Mouse (Mus musculus) CH12.LX (cell line): Measurements from ENCODE around the gene Hist1h2ab. TPM values are rescaled to one million over a fixed set of nuclear protein-coding genes. Genes with fewer than 3 reads are reported as not detected.

ENCODE experiments used
- DNase-seq: peaks from one replicate; pipeline ENCODE4 v3.0.0-alpha.2; 2013; ENCODE audit errors: extremely low read depth
- H3K27ac ChIP-seq: 2 replicates; pipeline ENCODE4 v1.5.1; 2012; ENCODE audit warnings: low read depth, mild to moderate bottlenecking, control low read depth, moderate library complexity; ENCODE audit not compliant: insufficient read depth
- H3K27me3 ChIP-seq: replicated peaks from 2 replicates; pipeline ENCODE3; 2012; ENCODE audit warnings: inconsistent platforms
- H3K36me3 ChIP-seq, 2 experiments: replicated peaks in 1 of 2; 2 replicates each; pipeline versions ENCODE3 to v1.6.1; 2012; ENCODE audit warnings: inconsistent platforms in 1 of 2, low read length in 1 of 2, mild to moderate bottlenecking in 1 of 2, mixed read lengths in 1 of 2, moderate library complexity in 1 of 2; ENCODE audit not compliant: control insufficient read depth in 1 of 2, insufficient read depth in 1 of 2
- H3K4me1 ChIP-seq, 2 experiments: 2 replicates each; pipeline ENCODE4 v1.6.1; 2012; ENCODE audit warnings: inconsistent platforms in 1 of 2, moderate library complexity in 1 of 2; ENCODE audit not compliant: insufficient read depth in 2 of 2, control insufficient read depth in 1 of 2
- H3K4me2 ChIP-seq: 2 replicates; pipeline ENCODE4 v1.6.1; 2012; ENCODE audit warnings: low read depth, mild to moderate bottlenecking, control low read depth; ENCODE audit not compliant: poor library complexity, insufficient read depth, severe bottlenecking
- H3K4me3 ChIP-seq, 3 experiments: fragments of 150-350 bp in 1 of 3; sonication (generic) in 1 of 3; replicated peaks in 1 of 3; 2 replicates each; pipeline versions ENCODE3 to v1.5.1; 2011 to 2012; ENCODE audit warnings: low read depth in 2 of 3, low read length in 2 of 3, mild to moderate bottlenecking in 2 of 3, moderate library complexity in 2 of 3, control low read depth in 1 of 3, improper control_type of control experiment in 1 of 3, inconsistent platforms in 1 of 3, mixed read lengths in 1 of 3; ENCODE audit not compliant: poor library complexity in 1 of 3
- H3K79me2 ChIP-seq: replicated peaks from 2 replicates; pipeline ENCODE4 v1.6.1; 2012; ENCODE audit warnings: mild to moderate bottlenecking, moderate library complexity; ENCODE audit not compliant: control insufficient read depth, poor library complexity, insufficient read depth, severe bottlenecking; ENCODE audit errors: extremely low read depth
- H3K9ac ChIP-seq: 2 replicates; pipeline ENCODE4 v1.6.1; 2012; ENCODE audit warnings: low read depth, mild to moderate bottlenecking, control low read depth, moderate library complexity; ENCODE audit not compliant: insufficient read depth
- H3K9me3 ChIP-seq: replicated peaks from 2 replicates; pipeline ENCODE3; 2012; ENCODE audit warnings: low read length, inconsistent platforms, mixed read lengths
- BHLHE40 ChIP-seq: IDR thresholded peaks from 2 replicates; pipeline ENCODE4 v1.6.1; 2011; ENCODE audit warnings: mild to moderate bottlenecking, low read depth, low read length, improper control_type of control experiment
- CHD1 ChIP-seq: IDR thresholded peaks from 2 replicates; pipeline ENCODE4 v1.6.1; 2012; ENCODE audit warnings: low read depth, low read length, improper control_type of control experiment, inconsistent platforms
- CTCF ChIP-seq, 2 experiments: IDR thresholded peaks in 1 of 2; conservative IDR thresholded peaks in 1 of 2; 2 replicates each; pipeline ENCODE4 v1.5.1; 2011 to 2012; ENCODE audit warnings: low read depth in 2 of 2, low read length in 2 of 2, improper control_type of control experiment in 1 of 2, inconsistent platforms in 1 of 2, mild to moderate bottlenecking in 1 of 2, moderate library complexity in 1 of 2
- E2F4 ChIP-seq: IDR thresholded peaks from 2 replicates; pipeline ENCODE4 v1.6.1; 2011; ENCODE audit warnings: low read depth, low read length, improper control_type of control experiment; ENCODE audit not compliant: insufficient replicate concordance
- ELF1 ChIP-seq: IDR thresholded peaks from 2 replicates; pipeline ENCODE4 v1.6.1; 2014; ENCODE audit warnings: low read depth, mild to moderate bottlenecking, inconsistent platforms, low read length, improper control_type of control experiment
- ETS1 ChIP-seq: conservative IDR thresholded peaks from 2 replicates; pipeline ENCODE4 v1.6.1; 2012; ENCODE audit warnings: low read depth, mild to moderate bottlenecking, inconsistent platforms, low read length, improper control_type of control experiment, moderate library complexity
- HCFC1 ChIP-seq: IDR thresholded peaks from 2 replicates; pipeline ENCODE4 v1.6.1; 2012; ENCODE audit warnings: low read depth, mild to moderate bottlenecking, inconsistent platforms, low read length, improper control_type of control experiment
- JUN ChIP-seq: IDR thresholded peaks from 2 replicates; pipeline ENCODE4 v1.6.1; 2011; ENCODE audit warnings: low read depth, mild to moderate bottlenecking, low read length, improper control_type of control experiment, moderate library complexity; ENCODE audit not compliant: insufficient read depth
- KAT2A ChIP-seq: IDR thresholded peaks from 2 replicates; pipeline ENCODE4 v1.6.1; 2012; ENCODE audit warnings: low read length, improper control_type of control experiment, inconsistent platforms; ENCODE audit not compliant: insufficient replicate concordance
- MAX ChIP-seq: IDR thresholded peaks from 2 replicates; pipeline ENCODE4 v1.6.1; 2011; ENCODE audit warnings: low read length, improper control_type of control experiment
- MAZ ChIP-seq: IDR thresholded peaks from 2 replicates; pipeline ENCODE4 v1.6.1; 2012; ENCODE audit warnings: low read depth, mild to moderate bottlenecking, inconsistent platforms, low read length, improper control_type of control experiment, moderate library complexity
- MEF2A ChIP-seq: IDR thresholded peaks from 2 replicates; pipeline ENCODE4 v1.6.1; 2014; ENCODE audit warnings: low read depth, mild to moderate bottlenecking, inconsistent platforms, low read length, improper control_type of control experiment, borderline replicate concordance
- MYC ChIP-seq: IDR thresholded peaks from 2 replicates; pipeline ENCODE4 v1.6.1; 2011; ENCODE audit warnings: low read depth, mild to moderate bottlenecking, improper control_type of control experiment, low read length
- NELFE ChIP-seq: IDR thresholded peaks from 2 replicates; pipeline ENCODE4 v1.6.1; 2011; ENCODE audit warnings: low read depth, low read length, improper control_type of control experiment
- NRF1 ChIP-seq: IDR thresholded peaks from 2 replicates; pipeline ENCODE4 v1.6.1; 2014; ENCODE audit warnings: low read depth, mild to moderate bottlenecking, inconsistent platforms, low read length, improper control_type of control experiment, moderate library complexity
- PAX5 ChIP-seq: IDR thresholded peaks from 2 replicates; pipeline ENCODE4 v1.6.1; 2012; ENCODE audit warnings: low read length, inconsistent platforms, mixed read lengths
- POLR2A ChIP-seq: IDR thresholded peaks from 2 replicates; pipeline ENCODE4 v1.6.1; 2011; ENCODE audit warnings: low read depth, mild to moderate bottlenecking, improper control_type of control experiment, low read length
- POLR2AphosphoS2 ChIP-seq: IDR thresholded peaks from 2 replicates; pipeline ENCODE4 v1.6.1; 2011; ENCODE audit warnings: low read depth, low read length, improper control_type of control experiment
- RAD21 ChIP-seq: IDR thresholded peaks from 2 replicates; pipeline ENCODE4 v1.6.1; 2011; ENCODE audit warnings: low read depth, mild to moderate bottlenecking, low read length, improper control_type of control experiment, moderate library complexity
- RCOR1 ChIP-seq: conservative IDR thresholded peaks from 2 replicates; pipeline ENCODE4 v1.6.1; 2012; ENCODE audit warnings: low read depth, mild to moderate bottlenecking, inconsistent platforms, low read length, improper control_type of control experiment
- SIN3A ChIP-seq: IDR thresholded peaks from 2 replicates; pipeline ENCODE4 v1.6.1; 2012; ENCODE audit warnings: low read length, improper control_type of control experiment, inconsistent platforms
- SMC3 ChIP-seq: IDR thresholded peaks from 2 replicates; pipeline ENCODE4 v1.6.1; 2011; ENCODE audit warnings: low read depth, low read length, improper control_type of control experiment
- TBP ChIP-seq: conservative IDR thresholded peaks from 2 replicates; pipeline ENCODE4 v1.6.1; 2011; ENCODE audit warnings: low read depth, low read length, improper control_type of control experiment
- TCF12 ChIP-seq: IDR thresholded peaks from 2 replicates; pipeline ENCODE4 v1.6.1; 2014; ENCODE audit warnings: low read depth, mild to moderate bottlenecking, inconsistent platforms, low read length, improper control_type of control experiment
- UBTF ChIP-seq: IDR thresholded peaks from 2 replicates; pipeline ENCODE4 v1.6.1; 2012; ENCODE audit warnings: low read depth, mild to moderate bottlenecking, inconsistent platforms, low read length, improper control_type of control experiment, moderate library complexity
- USF1 ChIP-seq: IDR thresholded peaks from 2 replicates; pipeline ENCODE4 v1.6.1; 2014; ENCODE audit warnings: low read depth, mild to moderate bottlenecking, inconsistent platforms, low read length, improper control_type of control experiment
- USF2 ChIP-seq: conservative IDR thresholded peaks from 2 replicates; pipeline ENCODE4 v1.6.1; 2011; ENCODE audit warnings: low read depth, low read length, improper control_type of control experiment
- ZC3H11A ChIP-seq: IDR thresholded peaks from 2 replicates; pipeline ENCODE4 v1.6.1; 2012; ENCODE audit warnings: low read depth, mild to moderate bottlenecking, inconsistent platforms, low read length, improper control_type of control experiment
- ZMIZ1 ChIP-seq: IDR thresholded peaks from 2 replicates; pipeline ENCODE4 v1.6.1; 2012; ENCODE audit warnings: low read depth, mild to moderate bottlenecking, inconsistent platforms, low read length, improper control_type of control experiment
- ZNF384 ChIP-seq: IDR thresholded peaks from 2 replicates; pipeline ENCODE4 v1.6.1; 2012; ENCODE audit warnings: low read depth, low read length, improper control_type of control experiment, inconsistent platforms
- dilution Hi-C: fragments of 300-500 bp; cut with MboI; formaldehyde crosslinking; loops from 2 replicates; pipeline ENCODE4 v1.14.3; 2020; ENCODE audit warnings: low sequenced_read_pairs; ENCODE audit not compliant: extremely low pct_unique_long_range_greater_than_20kb, extremely low pct_ligation_motif_present
- in situ Hi-C: fragments of 300-500 bp; cut with MboI; formaldehyde crosslinking; loops from 3 replicates; pipeline ENCODE4 v1.14.3; 2019; ENCODE audit warnings: low sequenced_read_pairs, low pct_ligation_motif_present, low pct_unique_long_range_greater_than_20kb, mixed read lengths
- polyA plus RNA-seq: library from polyadenylated mRNA; unstranded; fragments of >175 nt; gene quantifications from 2 replicates; pipeline ENCODE4 v1.2.1, GENCODE M21; 2012; ENCODE audit warnings: low read depth; ENCODE audit not compliant: insufficient read length
- total RNA-seq, 2 experiments: library from RNA; depleted of rRNA; stranded (reverse); fragments of 300-350 nt in 1 of 2; fragments of >200 nt in 1 of 2; gene quantifications; 2 replicates each; pipeline ENCODE4 v1.2.3; 2012 to 2014

Gene Hist1h2ab
- total and polyA plus RNA-seq, 3 experiments: 2.9 to 2,243 (median 32.6) TPM

DNA sequence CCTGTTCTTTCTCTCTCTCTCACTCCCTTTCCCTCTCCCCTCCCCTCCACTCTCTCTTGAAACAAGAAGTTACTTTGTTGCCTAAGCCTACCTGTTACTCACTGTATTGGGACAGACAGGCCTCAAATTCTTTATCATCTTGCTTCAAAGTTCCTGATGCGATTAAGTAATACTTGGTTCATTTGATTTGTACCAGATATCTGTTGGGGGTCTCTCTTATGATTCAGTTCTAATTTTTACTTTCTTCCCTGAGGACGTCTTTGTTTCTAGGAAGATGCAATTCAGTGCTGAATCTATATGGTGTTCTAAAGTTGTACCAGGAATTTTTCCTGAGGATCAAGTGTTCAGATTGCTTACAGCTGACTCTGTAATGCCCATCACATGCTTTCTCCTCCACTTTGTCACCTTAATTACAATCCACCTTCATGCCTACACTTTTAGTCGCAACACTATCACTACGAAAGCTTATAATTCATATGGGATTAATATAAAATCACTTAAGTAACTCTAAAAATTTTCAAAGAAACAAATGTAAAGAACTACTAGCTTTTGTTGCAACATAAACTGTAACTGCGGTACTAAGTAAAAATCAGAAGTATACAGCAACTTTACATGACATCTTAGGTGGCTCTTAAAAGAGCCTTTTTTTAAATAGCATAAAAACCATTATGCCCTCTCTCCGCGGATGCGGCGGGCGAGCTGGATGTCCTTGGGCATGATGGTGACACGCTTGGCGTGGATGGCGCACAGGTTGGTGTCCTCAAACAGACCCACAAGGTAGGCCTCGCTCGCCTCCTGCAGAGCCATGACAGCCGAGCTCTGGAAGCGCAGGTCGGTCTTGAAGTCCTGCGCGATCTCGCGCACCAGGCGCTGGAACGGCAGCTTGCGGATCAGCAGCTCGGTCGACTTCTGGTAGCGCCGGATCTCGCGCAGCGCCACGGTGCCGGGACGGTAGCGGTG, 6.2 kb upstream of the Hist1h2ab start (continued):
- TF ChIP-seq ELF1 (no peak), USF1 (no peak), MEF2A (0 out of 2 replicates have a peak, but pooled peaks have one; percentile 11), E2F4 (0 out of 2 replicates have a peak, but pooled peaks have one; percentile 3), RAD21 (no peak), TBP (peak; percentile 46; the same call in 1 of the 2 replicates), POLR2A (peak; percentile 58; the same call in 1 of the 2 replicates), USF2 (peak; percentile 12; the same call in 1 of the 2 replicates), CTCF (conservative IDR thresholded peaks at IDR 0.05 in 1 of 2, IDR thresholded peaks at IDR 0.05 in 1 of 2; ENCODE audit: low read depth in 2 of 2, low read length in 2 of 2) (no peak), PAX5 (no peak), ZNF384 (no peak), ETS1 (peak; percentile 49; the same call in 1 of the 2 replicates), RCOR1 (peak; percentile 97), BHLHE40 (no peak), MAZ (peak; percentile 66; the same call in 1 of the 2 replicates), POLR2AphosphoS2 (peak; percentile 100), UBTF (0 out of 2 replicates have a peak, but pooled peaks have one; percentile 94), TCF12 (no peak), CHD1 (peak; percentile 95)
- TF ChIP-seq, all 38 proteins: peak for 21

DNA sequence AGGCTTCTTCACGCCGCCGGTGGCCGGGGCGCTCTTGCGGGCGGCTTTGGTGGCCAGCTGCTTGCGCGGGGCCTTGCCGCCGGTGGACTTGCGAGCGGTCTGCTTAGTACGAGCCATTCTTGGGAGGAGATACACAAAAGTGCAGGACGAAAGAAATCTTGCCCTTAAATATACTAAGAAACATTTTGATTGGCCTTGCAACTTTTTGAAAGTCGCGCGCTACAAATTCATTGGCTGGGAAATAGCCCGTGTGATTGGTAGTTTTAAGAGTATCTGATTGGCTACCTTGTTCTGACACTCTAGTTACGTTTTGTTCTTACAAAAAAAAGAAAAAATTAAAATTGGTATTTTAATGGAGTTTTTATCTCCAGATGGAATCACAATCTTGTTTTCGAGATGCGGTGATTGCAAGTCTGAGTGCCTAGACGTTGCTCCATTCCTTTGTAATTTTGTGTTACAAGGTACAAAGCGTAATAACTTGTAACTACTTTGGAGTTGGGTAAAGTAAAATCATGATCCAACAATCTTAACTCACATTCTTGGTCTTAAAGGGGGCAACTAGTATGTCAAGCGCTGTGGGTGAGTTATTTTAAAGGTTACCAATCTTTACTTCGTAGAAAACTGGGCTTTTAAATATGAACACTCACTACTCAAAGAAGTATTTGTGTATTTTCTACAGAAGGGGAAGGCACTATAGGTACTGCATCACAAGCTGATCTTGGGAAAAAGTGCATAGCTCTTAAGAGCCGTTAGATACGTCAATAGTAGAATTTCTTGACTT, 5.4 kb upstream of the Hist1h2ab start, which contains the start of gene Hist1h3c:
Gene Hist1h3c, minus strand, starts transcription at position 222 of the 781 bp plus-strand sequence.
- Histone ChIP-seq H3K4me2 (peak within 1 kb of the TSS; percentile 74; the same call in 1 of the 2 replicates), H3K9ac (peak within 1 kb of the TSS; percentile 99), H3K4me1 (peaks cover 3 to 45% of the 10 kb centered on the region in 2 experiments; a peak in 3 of 4 replicates), H3K36me3 (no peaks in the 10 kb centered on the region), H3K27me3 (no peaks in the 10 kb centered on the region), H3K27ac (peak within 1 kb of the TSS; percentile 93), H3K9me3 (no peaks in the 10 kb centered on the region), H3K4me3 (peak within 1 kb of the TSS; percentile 13 to 49 (median 49)), H3K79me2 (no peaks in the 10 kb centered on the region)
- DNase-seq: peak; percentile 95
- in situ Hi-C loops (no loop called here), dilution Hi-C loops (loop anchor here (10.0 kb wide), 1 partner anchor 51 kb away; the partner anchor contains the start of genes Hist1h1t and Hist1h4c)
- no peak for TF ChIP-seq CTCF (conservative IDR thresholded peaks at IDR 0.05 in 1 of 2, IDR thresholded peaks at IDR 0.05 in 1 of 2; ENCODE audit: low read depth in 2 of 2, low read length in 2 of 2)
- no peak for TF ChIP-seq BHLHE40
- TF ChIP-seq E2F4: peak; percentile 100
- TF ChIP-seq SIN3A: peak; percentile 60; the same call in 1 of the 2 replicates
- TF ChIP-seq ETS1: no peak
- TF ChIP-seq SMC3: no peak
- peak; percentile 91 for TF ChIP-seq ZNF384
- peak; percentile 87; the same call in 1 of the 2 replicates for TF ChIP-seq POLR2AphosphoS2
- peak; percentile 96 for TF ChIP-seq POLR2A
- TF ChIP-seq JUN: no peak
- TF ChIP-seq ZMIZ1: peak; percentile 99
- peak; percentile 99 for TF ChIP-seq NELFE
- TF ChIP-seq RAD21: no peak
- no peak for TF ChIP-seq ELF1
- TF ChIP-seq USF1: no peak
- TF ChIP-seq CHD1: no peak
- TF ChIP-seq KAT2A: no peak
- no peak for TF ChIP-seq RCOR1
- peak; percentile 65 for TF ChIP-seq HCFC1
- no peak for TF ChIP-seq NRF1
- no peak for TF ChIP-seq ZC3H11A
- peak; percentile 68 for TF ChIP-seq TCF12
- TF ChIP-seq MAX: no peak
- no peak for TF ChIP-seq MYC
